Mouse (Mus musculus): ENCODE measurements around the gene Mrpl58.
"Not testable (repeated sequence)": the region's sequence is repeated elsewhere in the genome, so short reads cannot be mapped to it uniquely, and the experiment has no call there.

The Mrpl58 gene

GRCm38 (mm10) chr11:115427482-115428331 lies 24.2 kb downstream of the Mrpl58 start:
- DNase-seq, result peak; percentile 74 to 81

GRCm38 (mm10) chr11:115429307-115429706 lies 25.8 kb downstream of the Mrpl58 start:
- no peak for DNase-seq

GRCm38 (mm10) chr11:115430561-115430960 lies 27.0 kb downstream of the Mrpl58 start:
- no peak for DNase-seq

GRCm38 (mm10) chr11:115432814-115433213 lies 29.3 kb downstream of the Mrpl58 start:
- no peak for DNase-seq

GRCm38 (mm10) chr11:115433342-115433741 lies 29.8 kb downstream of the Mrpl58 start:
- no peak for DNase-seq

- DNase-seq, result peak; percentile 17 to 40
These were observed 32.2 kb downstream of the Mrpl58 start for GRCm38 (mm10) chr11:115435596-115436337.

GRCm38 (mm10) chr11:115437571-115438122 lies 34.1 kb downstream of the Mrpl58 start:
- no peak for DNase-seq

GRCm38 (mm10) chr11:115439326-115439725 lies 35.8 kb downstream of the Mrpl58 start:
- DNase-seq, result no peak

GRCm38 (mm10) chr11:115439906-115440595 lies 36.5 kb downstream of the Mrpl58 start, which contains the start of gene Trim80:
Gene Trim80 (plus strand): TSS chr11:115440545.
- no peak for DNase-seq

GRCm38 (mm10) chr11:115441417-115441816 lies 37.9 kb downstream of the Mrpl58 start:
- peak in 1 of 2 experiments; percentile 51 for DNase-seq

- no peak for DNase-seq
These were observed 43.4 kb downstream of the Mrpl58 start for GRCm38 (mm10) chr11:115446906-115447305.

- no peak for DNase-seq
These were observed 43.9 kb downstream of the Mrpl58 start for GRCm38 (mm10) chr11:115447321-115447885.

GRCm38 (mm10) chr11:115448075-115448474 lies 44.5 kb downstream of the Mrpl58 start:
- DNase-seq, result no peak

- no peak for DNase-seq
These were observed 45.4 kb downstream of the Mrpl58 start for GRCm38 (mm10) chr11:115448998-115449397.

- no peak for DNase-seq
These were observed 46.6 kb downstream of the Mrpl58 start for GRCm38 (mm10) chr11:115450176-115450575.

- no peak for DNase-seq
These were observed 48.3 kb downstream of the Mrpl58 start for GRCm38 (mm10) chr11:115451781-115452241.

- DNase-seq, result no peak
These were observed 48.8 kb downstream of the Mrpl58 start for GRCm38 (mm10) chr11:115452281-115452860.

- DNase-seq, result no peak
These were observed 49.8 kb downstream of the Mrpl58 start for GRCm38 (mm10) chr11:115453306-115453705.

- DNase-seq, result not testable (repeated sequence)
These were observed 51.3 kb downstream of the Mrpl58 start for GRCm38 (mm10) chr11:115454822-115455221.

- DNase-seq, result no peak
These were observed 52.1 kb downstream of the Mrpl58 start for GRCm38 (mm10) chr11:115455619-115456018.

GRCm38 (mm10) chr11:115456182-115456581 lies 52.6 kb downstream of the Mrpl58 start:
- DNase-seq, result no peak

GRCm38 (mm10) chr11:115457405-115457804 lies 53.9 kb downstream of the Mrpl58 start:
- DNase-seq, result no peak

Data from lung, postnatal 4 days (tissue).